Mouse (Mus musculus) heart, postnatal 0 days (tissue): Measurements from ENCODE around the gene Entpd5. TPM values are rescaled to one million over a fixed set of nuclear protein-coding genes. Genes with fewer than 3 reads are reported as not detected.

Source experiments
- ATAC-seq: fragments of 200-750 bp; cut with Nextera tagmentation; 2 replicates; pipeline ENCODE4 v1.8.0; 2017; ENCODE audit warnings: low read depth, moderate number of reproducible peaks, moderate library complexity; ENCODE audit not compliant: insufficient read depth
- DNase-seq: peaks from one replicate; pipeline ENCODE4 v3.0.0-alpha.2; 2016; ENCODE audit warnings: low spot score
- H3K27ac ChIP-seq: fragments of 300-500 bp; sonication (generic); 2 replicates; pipeline ENCODE4 v1.5.1; 2014; ENCODE audit warnings: low read depth, mild to moderate bottlenecking
- H3K27me3 ChIP-seq: fragments of 300-500 bp; sonication (generic); 2 replicates; pipeline ENCODE4 v1.6.1; 2014; ENCODE audit warnings: low read length, mixed read lengths; ENCODE audit not compliant: control insufficient read depth, insufficient read depth
- H3K36me3 ChIP-seq: fragments of 300-500 bp; sonication (generic); replicated peaks from 2 replicates; pipeline ENCODE4 v1.6.1; 2014; ENCODE audit warnings: low read length, mixed read lengths; ENCODE audit not compliant: control insufficient read depth, insufficient read depth
- H3K4me1 ChIP-seq: fragments of 300-500 bp; sonication (generic); 2 replicates; pipeline ENCODE4 v1.6.1; 2014; ENCODE audit warnings: antibody characterized with exemption; ENCODE audit not compliant: control insufficient read depth, insufficient read depth
- H3K4me2 ChIP-seq: fragments of 300-500 bp; sonication (generic); 2 replicates; pipeline ENCODE4 v1.6.1; 2014; ENCODE audit warnings: low read depth, mild to moderate bottlenecking, low read length, moderate library complexity
- H3K4me3 ChIP-seq: fragments of 300-500 bp; sonication (generic); 2 replicates; pipeline ENCODE4 v1.5.1; 2014; ENCODE audit warnings: low read depth, low read length
- H3K9ac ChIP-seq: fragments of 300-500 bp; sonication (generic); replicated peaks from 2 replicates; pipeline ENCODE4 v1.6.1; 2014; ENCODE audit warnings: low read depth, low read length, mixed read lengths
- H3K9me3 ChIP-seq: fragments of 300-500 bp; sonication (generic); replicated peaks from 2 replicates; pipeline ENCODE4 v1.6.1; 2016; ENCODE audit warnings: low read length; ENCODE audit not compliant: control insufficient read depth
- CTCF ChIP-seq: IDR thresholded peaks from 2 replicates; pipeline ENCODE4 v1.5.1; 2016; ENCODE audit warnings: antibody characterized with exemption, control low read depth, low read depth
- EP300 ChIP-seq: IDR thresholded peaks from 2 replicates; pipeline ENCODE4 v1.6.1; 2016; ENCODE audit warnings: antibody characterized with exemption, low read depth
- WGBS: fragments of 180-500 bp; shearing (Covaris S2); extraction: QIAGEN DNeasy Blood & Tissue Kit; methylation state at CpG from one replicate; pipeline ENCODE4 v1.1.7; 2014; 5-methylcytosine and 5-hydroxymethylcytosine counted together
- polyA plus RNA-seq: library from polyadenylated mRNA; unstranded; fragments of >200 nt; fragmentation: Nextera tagmentation; extraction: Ambion mirVana; gene quantifications from 2 replicates; pipeline ENCODE4 v1.2.1, GENCODE M21; 2015
- total RNA-seq: library from RNA; depleted of rRNA; stranded (reverse); fragments of >200 nt; gene quantifications from 2 replicates; pipeline ENCODE4 v1.2.3, GENCODE M21; 2014; ENCODE audit warnings: low replicate concordance

Gene Entpd5
- total and polyA plus RNA-seq, 2 experiments from 2014 or later: 37.5 to 59.8 TPM

- Histone ChIP-seq H3K36me3 (no peaks in the 10 kb centered on the region; the same call in 1 of the 2 replicates), H3K27ac (no peak overlapping the region), H3K9me3 (no peaks in the 10 kb centered on the region), H3K4me1 (no peaks in the 10 kb centered on the region), H3K4me2 (no peak overlapping the region), H3K4me3 (no peak overlapping the region), H3K27me3 (no peaks in the 10 kb centered on the region), H3K9ac (no peak overlapping the region)
- ATAC-seq (no peak), DNase-seq (no peak)
- TF ChIP-seq CTCF: no peak
- no peak for TF ChIP-seq EP300
- WGBS: 53% methylated on average over 3 of the region's 3 CpGs
Measured at GRCm38 (mm10) chr12:84423990-84424389, 15.2 kb upstream of the Entpd5 start.

- peak overlapping the region; percentile 62 for H3K9ac ChIP-seq
- H3K4me1 ChIP-seq: peaks cover 7% of the 10 kb centered on the region; the same call in 1 of the 2 replicates
- ATAC-seq (no peak), DNase-seq (no peak)
- peak overlapping the region; percentile 67 for H3K4me3 ChIP-seq
- H3K27me3 ChIP-seq: no peaks in the 10 kb centered on the region
- TF ChIP-seq EP300 (no peak), CTCF (no peak)
- no peaks in the 10 kb centered on the region for H3K9me3 ChIP-seq
- peak overlapping the region; percentile 77 for H3K4me2 ChIP-seq
- H3K36me3 ChIP-seq: no peaks in the 10 kb centered on the region
- WGBS: 39% methylated on average over 18 of the region's 18 CpGs
- peak overlapping the region; percentile 57 for H3K27ac ChIP-seq
Measured at GRCm38 (mm10) chr12:84417605-84417922, 8.7 kb upstream of the Entpd5 start.

- ATAC-seq (peak; percentile 94), DNase-seq (peak; percentile 86)
- no peak for TF ChIP-seq EP300
- no peak for TF ChIP-seq CTCF
- H3K27ac ChIP-seq: peak within 1 kb of the TSS; percentile 57
- H3K9ac ChIP-seq: peak within 1 kb of the TSS; percentile 62
- no peaks in the 10 kb centered on the region for H3K36me3 ChIP-seq
- H3K4me2 ChIP-seq: peak within 1 kb of the TSS; percentile 77
- H3K4me3 ChIP-seq: peak within 1 kb of the TSS; percentile 67
- no peaks in the 10 kb centered on the region for H3K9me3 ChIP-seq
- 2% methylated on average over 50 of the region's 50 CpGs for WGBS
- H3K27me3 ChIP-seq: no peaks in the 10 kb centered on the region
- H3K4me1 ChIP-seq: peaks cover 7% of the 10 kb centered on the region; the same call in 1 of the 2 replicates
Measured at GRCm38 (mm10) chr12:84416834-84417604, 8.2 kb upstream of the Entpd5 start, which contains the start of gene Rnf113a2. TSS of gene Rnf113a2 (plus strand) at chr12:84417196.

GRCm38 (mm10) chr12:84407874-84408818, 683 bp downstream of the Entpd5 start:
- no peak for DNase-seq

GRCm38 (mm10) chr12:84407259-84407658, 1.6 kb downstream of the Entpd5 start:
- Histone ChIP-seq H3K27ac (no peak overlapping the region), H3K9ac (no peak overlapping the region), H3K27me3 (no peaks in the 10 kb centered on the region), H3K4me3 (no peak overlapping the region), H3K9me3 (no peaks in the 10 kb centered on the region), H3K4me1 (no peaks in the 10 kb centered on the region), H3K36me3 (no peaks in the 10 kb centered on the region), H3K4me2 (no peak overlapping the region)
- no peak for TF ChIP-seq EP300
- TF ChIP-seq CTCF: peak; percentile 16; the same call in 1 of the 2 replicates
- no peak for DNase-seq
- ATAC-seq: no peak
- 66% methylated on average over 4 of the region's 4 CpGs for WGBS

More at GRCm38 (mm10) chr12:84407874-84408818, 683 bp downstream of the Entpd5 start:
- H3K9ac ChIP-seq: peak overlapping the region; percentile 74
- H3K4me1 ChIP-seq: no peaks in the 10 kb centered on the region
- TF ChIP-seq CTCF: no peak
- no peak for TF ChIP-seq EP300
- 1% methylated on average over 41 of the region's 52 CpGs for WGBS
- peak overlapping the region; percentile 97 for H3K4me2 ChIP-seq
- H3K27ac ChIP-seq: peak overlapping the region; percentile 91
- ATAC-seq: peak; percentile 63
- H3K9me3 ChIP-seq: no peaks in the 10 kb centered on the region
- H3K27me3 ChIP-seq: no peaks in the 10 kb centered on the region
- H3K4me3 ChIP-seq: peak overlapping the region; percentile 66
- H3K36me3 ChIP-seq: no peaks in the 10 kb centered on the region
